Mouse (Mus musculus) kidney, postnatal 25 days (tissue): ENCODE results near the gene Fank1.

ENCODE experiments used
- DNase-seq, 2 experiments: peaks; one replicate each; pipeline ENCODE4 v3.0.0; 2021; ENCODE audit warnings: mixed read lengths in 2 of 2

Fank1 gene

GRCm38 (mm10) chr7:133909833-133910375 lies 133.2 kb downstream of the Fank1 start:
- peak in 1 of 2 experiments; percentile 14 for DNase-seq

GRCm38 (mm10) chr7:133911881-133912280 lies 135.2 kb downstream of the Fank1 start:
- DNase-seq, result no peak

GRCm38 (mm10) chr7:133916230-133916629 lies 139.6 kb downstream of the Fank1 start:
- no peak for DNase-seq

GRCm38 (mm10) chr7:133919306-133919705 lies 142.6 kb downstream of the Fank1 start:
- no peak for DNase-seq

GRCm38 (mm10) chr7:133919918-133920317 lies 143.3 kb downstream of the Fank1 start:
- DNase-seq, result peak; percentile 25 to 57

GRCm38 (mm10) chr7:133920724-133921123 lies 144.1 kb downstream of the Fank1 start:
- DNase-seq, result no peak

- DNase-seq, result no peak
These were observed 144.6 kb downstream of the Fank1 start for GRCm38 (mm10) chr7:133921291-133921690.

- DNase-seq, result no peak
These were observed 147.3 kb downstream of the Fank1 start for GRCm38 (mm10) chr7:133923994-133924393.

GRCm38 (mm10) chr7:133925771-133926170 lies 149.1 kb downstream of the Fank1 start:
- no peak for DNase-seq

- peak in 1 of 2 experiments; percentile 30 for DNase-seq
These were observed 152.3 kb downstream of the Fank1 start for GRCm38 (mm10) chr7:133928981-133929380.
